Mouse (Mus musculus): ENCODE results near the gene Pon1. TPM values are rescaled to one million over a fixed set of nuclear protein-coding genes. Genes with fewer than 3 reads are reported as not detected.

Gene Pon1
- polyA plus RNA-seq, 1 experiment from 2014 or later, result not detected

DNA sequence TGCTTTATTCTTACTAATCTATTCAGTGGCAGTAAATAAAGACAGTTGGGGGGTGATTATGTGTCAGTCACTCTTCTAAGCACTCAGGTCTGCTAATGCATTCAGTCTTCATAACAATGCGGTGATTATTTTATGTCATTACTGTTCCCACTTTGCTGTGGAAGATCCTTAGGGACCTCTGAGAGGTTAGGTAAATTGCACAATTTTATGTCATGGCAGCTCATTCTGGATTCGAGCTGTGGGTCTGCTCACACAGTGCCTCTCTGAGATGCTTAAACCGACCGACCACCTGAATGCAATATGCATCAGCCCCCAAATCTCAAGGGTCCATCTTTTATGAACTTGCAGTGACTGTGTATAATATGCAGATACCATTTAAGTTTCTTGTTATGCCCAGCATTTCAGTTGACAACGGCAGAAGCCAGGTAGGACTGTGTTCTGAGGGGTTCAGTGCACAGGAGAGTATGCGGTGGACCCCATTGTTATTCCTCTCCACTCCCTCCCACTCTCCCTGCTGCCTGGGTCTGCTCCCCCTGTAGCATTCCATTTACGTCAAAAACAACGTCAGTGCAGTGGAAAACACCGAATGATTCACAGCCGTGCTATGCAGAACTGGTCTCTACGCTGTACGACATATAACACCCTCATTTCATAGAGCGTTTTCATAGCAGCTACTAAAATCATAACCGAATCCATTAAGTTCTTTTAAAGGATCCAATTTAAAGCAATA is 64.2 kb downstream of the Pon1 start:
- ATAC-seq (ENCODE audit: extremely low read depth, insufficient number of reproducible peaks, low FRiP score, low TSS enrichment), result no peak
- 82% methylated on average over 14 of the region's 14 CpGs for WGBS

DNA sequence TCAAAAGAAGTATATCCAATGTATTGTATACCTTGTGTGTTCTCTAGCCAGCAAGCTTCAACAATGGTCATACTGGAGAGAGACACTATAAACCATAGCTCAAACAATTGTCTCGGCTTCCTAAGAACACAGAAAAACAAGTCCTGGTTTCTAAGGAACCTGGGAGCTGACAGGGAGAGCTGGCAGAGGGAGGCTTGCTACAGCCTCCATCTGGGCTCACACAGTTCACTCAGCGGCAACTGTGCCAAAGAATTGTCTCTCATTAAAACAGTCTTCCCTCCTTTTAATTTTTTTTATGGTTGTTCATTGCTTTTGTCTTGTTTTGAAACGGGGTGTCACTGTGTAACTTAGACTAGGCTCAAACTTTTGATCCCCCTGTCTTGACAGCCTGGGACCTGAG is 73.5 kb downstream of the Pon1 start:
- no peak overlapping the region for H3K4me3 ChIP-seq
- 55% methylated on average over 3 of the region's 3 CpGs for WGBS
- no peaks in the 10 kb centered on the region for H3K9me3 ChIP-seq
- peaks cover 7% of the 10 kb centered on the region; the same call in 1 of the 2 replicates for H3K4me1 ChIP-seq
- H3K36me3 ChIP-seq, result peaks cover 32% of the 10 kb centered on the region
- no peak overlapping the region for H3K9ac ChIP-seq
- H3K4me2 ChIP-seq, result no peak overlapping the region
- H3K27ac ChIP-seq (replicated peaks), result no peak overlapping the region; the same call in 1 of the 2 replicates
- ATAC-seq (ENCODE audit: extremely low read depth, insufficient number of reproducible peaks, low FRiP score, low TSS enrichment), result no peak
- no peaks in the 10 kb centered on the region for H3K27me3 ChIP-seq (replicated peaks)

More for the DNA sequence above, 64.2 kb downstream of the Pon1 start:
- H3K9me3 ChIP-seq, result no peaks in the 10 kb centered on the region
- H3K4me1 ChIP-seq, result no peaks in the 10 kb centered on the region
- no peak overlapping the region for H3K4me2 ChIP-seq
- H3K36me3 ChIP-seq, result peaks cover 1% of the 10 kb centered on the region; the same call in 1 of the 2 replicates
- H3K4me3 ChIP-seq, result no peak overlapping the region
- no peaks in the 10 kb centered on the region for H3K27me3 ChIP-seq (replicated peaks)
- no peak overlapping the region for H3K9ac ChIP-seq
- H3K27ac ChIP-seq (replicated peaks), result no peak overlapping the region

GRCm38 (mm10) chr6:5119181-5119910 is 74.4 kb downstream of the Pon1 start:
- Histone ChIP-seq H3K4me1 (peaks cover 7% of the 10 kb centered on the region; the same call in 1 of the 2 replicates), H3K9ac (no peak overlapping the region), H3K36me3 (peaks cover 38% of the 10 kb centered on the region), H3K4me2 (no peak overlapping the region), H3K27me3 (replicated peaks) (no peaks in the 10 kb centered on the region), H3K9me3 (no peaks in the 10 kb centered on the region), H3K27ac (replicated peaks) (no peak overlapping the region), H3K4me3 (no peak overlapping the region)
- no peak for ATAC-seq (ENCODE audit: extremely low read depth, insufficient number of reproducible peaks, low FRiP score, low TSS enrichment)
- WGBS, result 85% methylated on average over 15 of the region's 15 CpGs

Other genes with a start within 250 kb of the Pon1 start
- gene Pon3, start 62.3 kb upstream of the Pon1 start, polyA plus RNA-seq (2015; fragmentation: Nextera tagmentation; extraction: Ambion mirVana), result 36.5 and 41.3 TPM in 2 replicates
- gene Pon2, start 104.5 kb upstream of the Pon1 start, polyA plus RNA-seq (2015; fragmentation: Nextera tagmentation; extraction: Ambion mirVana), result 37.2 and 41.4 TPM in 2 replicates
- gene Asb4, start 189.4 kb upstream of the Pon1 start, polyA plus RNA-seq (2015; fragmentation: Nextera tagmentation; extraction: Ambion mirVana), result 31.4 and 34.1 TPM in 2 replicates